Mouse (Mus musculus): ENCODE results near the gene Tssc4. TPM values are rescaled to one million over a fixed set of nuclear protein-coding genes. Genes with fewer than 3 reads are reported as not detected.
A peak's percentile ranks its signal among the peaks of the same experiment; 100 is the strongest.

Gene Tssc4
- 71.5 and 86.5 TPM in 2 replicates for total RNA-seq (2014; rRNA removed)
- 91.8 and 101 TPM in 2 replicates for polyA plus RNA-seq (2015; fragmentation: Nextera tagmentation; extraction: Ambion mirVana)

GRCm38 (mm10) chr7:143068882-143069591 lies at the start of gene Tssc4:
Gene Tssc4, plus strand, starts transcription at chr7:143069249.
- Histone ChIP-seq H3K36me3 (ENCODE audit: insufficient read depth) (peaks cover 38% of the 10 kb centered on the region), H3K4me2 (ENCODE audit: low read depth) (peak within 1 kb of the TSS; percentile 87), H3K9me3 (ENCODE audit: low read length) (no peaks in the 10 kb centered on the region), H3K9ac (peak within 1 kb of the TSS; percentile 83), H3K4me3 (ENCODE audit: low read depth, low read length) (peak within 1 kb of the TSS; percentile 60), H3K4me1 (ENCODE audit: insufficient read depth) (peaks cover 8% of the 10 kb centered on the region), H3K27ac (ENCODE audit: low read depth, low read length) (peak within 1 kb of the TSS; percentile 95), H3K27me3 (ENCODE audit: insufficient read depth, low read length) (no peaks in the 10 kb centered on the region)
- TF ChIP-seq CTCF (IDR thresholded peaks at IDR 0.05; ENCODE audit: low read depth) = no peak
- ATAC-seq (peak; percentile 97), DNase-seq (peak; percentile 100)
- under 1% methylated on average over 51 of the region's 51 CpGs for WGBS

DNA sequence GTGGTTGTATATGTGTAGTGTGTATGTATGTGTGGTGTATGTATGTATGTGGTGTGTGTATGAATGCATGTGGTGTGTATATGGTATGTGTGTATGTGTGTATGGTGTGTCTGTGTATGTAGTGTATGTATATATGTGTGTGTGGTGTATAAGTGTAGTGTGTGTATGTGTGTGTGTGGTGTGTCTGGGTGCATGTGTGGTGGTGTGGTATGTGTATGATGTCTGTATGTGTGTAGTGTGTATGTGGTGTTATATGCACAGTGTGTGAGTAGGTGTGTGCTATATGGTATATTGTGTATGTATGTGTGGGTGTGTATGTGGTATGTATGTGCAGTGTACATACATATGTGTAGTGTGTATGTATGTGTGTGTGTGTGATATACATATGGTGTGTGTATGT lies 49.0 kb upstream of the Tssc4 start:
- Histone ChIP-seq H3K9ac (no peak overlapping the region), H3K9me3 (ENCODE audit: low read length) (no peaks in the 10 kb centered on the region), H3K27me3 (ENCODE audit: insufficient read depth, low read length) (no peaks in the 10 kb centered on the region), H3K4me2 (ENCODE audit: low read depth) (no peak overlapping the region), H3K4me1 (ENCODE audit: insufficient read depth) (no peaks in the 10 kb centered on the region), H3K27ac (ENCODE audit: low read depth, low read length) (no peak overlapping the region), H3K36me3 (ENCODE audit: insufficient read depth) (peaks cover 3% of the 10 kb centered on the region), H3K4me3 (ENCODE audit: low read depth, low read length) (no peak overlapping the region)
- TF ChIP-seq CTCF (IDR thresholded peaks at IDR 0.05; ENCODE audit: low read depth) = no peak
- DNase-seq (no peak), ATAC-seq (no peak)

DNA sequence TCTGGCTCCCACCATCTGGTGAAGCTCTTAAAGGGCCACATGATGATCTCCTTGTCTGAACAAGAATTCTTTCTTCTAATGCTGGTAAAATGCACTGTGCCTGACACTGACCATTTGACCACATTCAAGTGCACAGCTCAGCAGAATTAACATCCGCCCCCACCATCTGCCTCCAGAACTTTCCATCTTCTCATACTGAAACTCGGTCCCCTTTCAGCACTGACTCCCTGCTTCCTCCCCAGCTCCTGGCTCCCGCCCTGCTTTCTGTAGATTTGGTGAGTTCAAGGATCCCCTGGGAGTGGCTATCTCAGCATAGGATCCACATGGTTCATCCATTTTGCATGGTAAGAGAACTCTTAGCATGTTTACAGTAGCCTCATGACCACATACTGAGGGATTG lies 48.3 kb upstream of the Tssc4 start:
- H3K27ac ChIP-seq (ENCODE audit: low read depth, low read length) = no peak overlapping the region
- 76% methylated on average over 3 of the region's 3 CpGs for WGBS
- peaks cover 6% of the 10 kb centered on the region for H3K36me3 ChIP-seq (ENCODE audit: insufficient read depth)
- ATAC-seq (no peak), DNase-seq (no peak)
- H3K9me3 ChIP-seq (ENCODE audit: low read length) = no peaks in the 10 kb centered on the region
- H3K4me3 ChIP-seq (ENCODE audit: low read depth, low read length) = no peak overlapping the region
- H3K27me3 ChIP-seq (ENCODE audit: insufficient read depth, low read length) = no peaks in the 10 kb centered on the region
- H3K4me2 ChIP-seq (ENCODE audit: low read depth) = no peak overlapping the region
- TF ChIP-seq CTCF (IDR thresholded peaks at IDR 0.05; ENCODE audit: low read depth) = no peak
- H3K9ac ChIP-seq = no peak overlapping the region
- no peaks in the 10 kb centered on the region for H3K4me1 ChIP-seq (ENCODE audit: insufficient read depth)

DNA sequence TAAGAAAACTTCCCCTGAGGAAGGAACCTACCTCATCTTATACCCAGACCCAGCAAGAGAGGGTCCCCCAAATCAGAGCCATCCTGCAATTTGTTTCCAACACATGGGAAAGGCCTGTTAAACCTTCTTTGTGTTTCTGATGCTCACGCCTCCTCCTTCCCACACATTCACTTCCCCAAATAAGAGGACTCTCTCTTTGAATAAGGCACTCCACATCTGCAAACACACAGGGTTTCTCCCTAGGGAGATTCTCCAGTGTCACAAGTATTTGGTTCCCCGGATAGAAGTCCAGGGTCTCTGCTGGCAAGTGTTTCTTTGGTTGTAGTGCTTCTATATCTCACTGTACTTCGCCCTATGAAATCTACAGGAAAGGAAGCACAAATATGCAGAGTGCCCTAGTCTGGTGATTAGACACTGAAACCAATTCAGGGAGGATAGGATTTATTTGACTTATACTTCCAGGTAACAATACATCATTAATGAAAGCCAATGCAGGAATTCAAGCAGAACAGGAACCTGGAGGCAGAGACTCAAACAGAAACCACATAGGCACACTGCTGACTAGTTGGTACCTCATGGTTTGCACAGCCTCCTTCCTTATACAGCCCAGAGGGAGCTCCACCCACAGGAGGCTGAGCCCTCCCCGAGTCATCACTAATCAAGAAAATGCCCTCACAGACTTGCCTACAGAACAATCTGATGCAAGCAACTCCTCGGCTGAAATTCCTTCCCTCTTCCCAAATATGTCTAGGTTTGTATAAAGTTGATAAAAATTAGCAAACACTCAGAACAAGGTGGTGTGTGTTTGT lies 47.5 kb upstream of the Tssc4 start:
- H3K27me3 ChIP-seq (ENCODE audit: insufficient read depth, low read length) = no peaks in the 10 kb centered on the region
- no peak for DNase-seq
- no peaks in the 10 kb centered on the region for H3K9me3 ChIP-seq (ENCODE audit: low read length)
- H3K36me3 ChIP-seq (ENCODE audit: insufficient read depth) = peaks cover 6% of the 10 kb centered on the region
- no peak overlapping the region for H3K4me3 ChIP-seq (ENCODE audit: low read depth, low read length)
- H3K4me1 ChIP-seq (ENCODE audit: insufficient read depth) = no peaks in the 10 kb centered on the region
- 68% methylated on average over 5 of the region's 5 CpGs for WGBS
- no peak for TF ChIP-seq CTCF (IDR thresholded peaks at IDR 0.05; ENCODE audit: low read depth)
- no peak overlapping the region for H3K27ac ChIP-seq (ENCODE audit: low read depth, low read length)
- no peak for ATAC-seq
- H3K9ac ChIP-seq = no peak overlapping the region
- no peak overlapping the region for H3K4me2 ChIP-seq (ENCODE audit: low read depth)

DNA sequence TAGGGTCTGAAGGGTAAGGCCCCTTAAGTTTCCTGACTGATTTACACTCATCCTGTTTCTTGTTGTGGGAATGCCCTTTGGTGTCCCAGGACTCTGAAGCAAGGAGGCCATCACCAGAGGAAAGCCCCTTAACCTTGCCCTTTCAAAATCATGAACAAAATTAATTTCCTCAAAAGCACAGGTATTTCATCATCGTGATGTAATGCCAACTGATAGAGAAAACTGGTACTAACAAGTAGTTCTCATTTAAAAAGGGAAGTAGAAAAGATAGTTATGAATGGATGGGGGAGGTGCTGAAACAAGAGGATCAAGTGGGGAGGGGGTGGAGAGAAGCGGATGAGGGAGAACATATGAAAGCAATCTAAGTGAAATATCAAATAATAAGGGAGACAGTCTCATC lies 45.5 kb upstream of the Tssc4 start:
- Histone ChIP-seq H3K9ac (no peak overlapping the region), H3K27ac (ENCODE audit: low read depth, low read length) (no peak overlapping the region), H3K36me3 (ENCODE audit: insufficient read depth) (peaks cover 6% of the 10 kb centered on the region), H3K27me3 (ENCODE audit: insufficient read depth, low read length) (no peaks in the 10 kb centered on the region), H3K4me3 (ENCODE audit: low read depth, low read length) (no peak overlapping the region), H3K9me3 (ENCODE audit: low read length) (no peaks in the 10 kb centered on the region), H3K4me1 (ENCODE audit: insufficient read depth) (no peaks in the 10 kb centered on the region), H3K4me2 (ENCODE audit: low read depth) (no peak overlapping the region)
- DNase-seq (no peak), ATAC-seq (no peak)
- no peak for TF ChIP-seq CTCF (IDR thresholded peaks at IDR 0.05; ENCODE audit: low read depth)
- WGBS = 89% methylated on average over 2 of the region's 2 CpGs

- DNase-seq (no peak), ATAC-seq (no peak)
- 94% methylated on average over 1 of the region's 1 CpGs for WGBS
- H3K36me3 ChIP-seq (ENCODE audit: insufficient read depth) = peaks cover 6% of the 10 kb centered on the region
- H3K9ac ChIP-seq = no peak overlapping the region
- no peak overlapping the region for H3K27ac ChIP-seq (ENCODE audit: low read depth, low read length)
- no peak overlapping the region for H3K4me3 ChIP-seq (ENCODE audit: low read depth, low read length)
- no peaks in the 10 kb centered on the region for H3K4me1 ChIP-seq (ENCODE audit: insufficient read depth)
- no peaks in the 10 kb centered on the region for H3K9me3 ChIP-seq (ENCODE audit: low read length)
- no peak overlapping the region for H3K4me2 ChIP-seq (ENCODE audit: low read depth)
- no peaks in the 10 kb centered on the region for H3K27me3 ChIP-seq (ENCODE audit: insufficient read depth, low read length)
- TF ChIP-seq CTCF (IDR thresholded peaks at IDR 0.05; ENCODE audit: low read depth) = no peak
Observed at GRCm38 (mm10) chr7:143024293-143024692, 44.8 kb upstream of the Tssc4 start.

GRCm38 (mm10) chr7:143025496-143025895 lies 43.6 kb upstream of the Tssc4 start:
- DNase-seq (no peak), ATAC-seq (no peak)
- Histone ChIP-seq H3K4me2 (ENCODE audit: low read depth) (no peak overlapping the region), H3K4me1 (ENCODE audit: insufficient read depth) (no peaks in the 10 kb centered on the region), H3K36me3 (ENCODE audit: insufficient read depth) (peaks cover 10% of the 10 kb centered on the region), H3K9ac (no peak overlapping the region), H3K4me3 (ENCODE audit: low read depth, low read length) (no peak overlapping the region), H3K27me3 (ENCODE audit: insufficient read depth, low read length) (no peaks in the 10 kb centered on the region), H3K27ac (ENCODE audit: low read depth, low read length) (no peak overlapping the region), H3K9me3 (ENCODE audit: low read length) (no peaks in the 10 kb centered on the region)
- TF ChIP-seq CTCF (IDR thresholded peaks at IDR 0.05; ENCODE audit: low read depth) = no peak
- 91% methylated on average over 3 of the region's 3 CpGs for WGBS

All from forebrain, postnatal 0 days (tissue).